Mouse (Mus musculus) brain, embryonic 14.5 days (tissue): ENCODE measurements around the gene Mcm3.

Experiments
- CTCF ChIP-seq: fragments of 200-500 bp; IDR thresholded peaks from 2 replicates; pipeline ENCODE4 v1.5.1; 2012; ENCODE audit warnings: inconsistent platforms, mild to moderate bottlenecking, moderate library complexity, borderline replicate concordance; ENCODE audit not compliant: insufficient read depth, insufficient read length; ENCODE audit errors: extremely low read depth
- POLR2A ChIP-seq: fragments of 200-500 bp; IDR thresholded peaks from 2 replicates; pipeline ENCODE4 v1.6.1; 2012; ENCODE audit warnings: mild to moderate bottlenecking, inconsistent platforms, borderline replicate concordance; ENCODE audit not compliant: poor library complexity, insufficient read depth, insufficient read length, severe bottlenecking; ENCODE audit errors: extremely low read depth

- TF ChIP-seq CTCF (no peak), POLR2A (no peak)
Observed at GRCm38 (mm10) chr1:20823906-20824305, 3.8 kb upstream of the Mcm3 start.
